Mouse (Mus musculus): ENCODE measurements at regions not wholly inside any gene's neighbourhood (a gene's known extent, or its start where the extent isn't known, plus 50 kb on each side); places are given as distances from the start of the nearest gene placed in this dataset.

- H3K4me3 ChIP-seq (replicated peaks; ENCODE audit: extremely low read depth, low read depth, low read length), result no peak overlapping the region
- no peaks in the 10 kb centered on the region; the same call in 1 of the 2 replicates for H3K4me1 ChIP-seq (ENCODE audit: control insufficient read depth, insufficient read depth, low read length)
- DNase-seq, result no peak
- no peak for TF ChIP-seq POLR2A (IDR thresholded peaks at IDR 0.05; ENCODE audit: borderline replicate concordance, extremely low read depth, low read depth, low read length)
- peak; percentile 46; the same call in 1 of the 2 replicates for TF ChIP-seq CTCF (IDR thresholded peaks at IDR 0.05; ENCODE audit: insufficient read depth, low read length)
- WGBS, result 5% methylated on average over 2 of the region's 2 CpGs
Measured at GRCm38 (mm10) chr2:137732410-137732809, 524.0 kb upstream of the Btbd3 start.

- DNase-seq, result no peak
- H3K4me3 ChIP-seq (replicated peaks; ENCODE audit: extremely low read depth, low read depth, low read length), result no peak overlapping the region
- WGBS, result 91% methylated on average over 12 of the region's 12 CpGs
Measured at GRCm38 (mm10) chr2:137730472-137730931, 525.9 kb upstream of the Btbd3 start.

GRCm38 (mm10) chr2:137729871-137730270 is 526.5 kb upstream of the Btbd3 start:
- no peak overlapping the region for H3K4me3 ChIP-seq (replicated peaks; ENCODE audit: extremely low read depth, low read depth, low read length)
- TF ChIP-seq CTCF (IDR thresholded peaks at IDR 0.05; ENCODE audit: insufficient read depth, low read length) (no peak), POLR2A (IDR thresholded peaks at IDR 0.05; ENCODE audit: borderline replicate concordance, extremely low read depth, low read depth, low read length) (no peak)
- H3K4me1 ChIP-seq (ENCODE audit: control insufficient read depth, insufficient read depth, low read length), result no peaks in the 10 kb centered on the region; the same call in 1 of the 2 replicates
- WGBS, result 90% methylated on average over 6 of the region's 6 CpGs
- DNase-seq, result no peak

More at GRCm38 (mm10) chr2:137730472-137730931, 525.9 kb upstream of the Btbd3 start:
- no peaks in the 10 kb centered on the region; the same call in 1 of the 2 replicates for H3K4me1 ChIP-seq (ENCODE audit: control insufficient read depth, insufficient read depth, low read length)
- TF ChIP-seq CTCF (IDR thresholded peaks at IDR 0.05; ENCODE audit: insufficient read depth, low read length) (no peak), POLR2A (IDR thresholded peaks at IDR 0.05; ENCODE audit: borderline replicate concordance, extremely low read depth, low read depth, low read length) (no peak)

- no peaks in the 10 kb centered on the region; the same call in 1 of the 2 replicates for H3K4me1 ChIP-seq (ENCODE audit: control insufficient read depth, insufficient read depth, low read length)
- no peak overlapping the region for H3K4me3 ChIP-seq (replicated peaks; ENCODE audit: extremely low read depth, low read depth, low read length)
- TF ChIP-seq POLR2A (IDR thresholded peaks at IDR 0.05; ENCODE audit: borderline replicate concordance, extremely low read depth, low read depth, low read length) (no peak), CTCF (IDR thresholded peaks at IDR 0.05; ENCODE audit: insufficient read depth, low read length) (no peak)
- 28% methylated on average over 4 of the region's 4 CpGs for WGBS
- DNase-seq, result no peak
Measured at GRCm38 (mm10) chr2:137729207-137729606, 527.2 kb upstream of the Btbd3 start.

GRCm38 (mm10) chr2:137723651-137724050 is 532.7 kb upstream of the Btbd3 start:
- H3K4me3 ChIP-seq (replicated peaks; ENCODE audit: extremely low read depth, low read depth, low read length), result no peak overlapping the region
- TF ChIP-seq POLR2A (IDR thresholded peaks at IDR 0.05; ENCODE audit: borderline replicate concordance, extremely low read depth, low read depth, low read length) (no peak), CTCF (IDR thresholded peaks at IDR 0.05; ENCODE audit: insufficient read depth, low read length) (no peak)
- no peaks in the 10 kb centered on the region for H3K4me1 ChIP-seq (ENCODE audit: control insufficient read depth, insufficient read depth, low read length)
- 97% methylated on average over 1 of the region's 1 CpGs for WGBS
- no peak for DNase-seq

GRCm38 (mm10) chr2:137721767-137722424 is 534.5 kb upstream of the Btbd3 start:
- 73% methylated on average over 7 of the region's 7 CpGs for WGBS
- no peak overlapping the region for H3K4me3 ChIP-seq (replicated peaks; ENCODE audit: extremely low read depth, low read depth, low read length)
- TF ChIP-seq POLR2A (IDR thresholded peaks at IDR 0.05; ENCODE audit: borderline replicate concordance, extremely low read depth, low read depth, low read length) (no peak), CTCF (IDR thresholded peaks at IDR 0.05; ENCODE audit: insufficient read depth, low read length) (no peak)

GRCm38 (mm10) chr2:137715891-137716290 is 540.5 kb upstream of the Btbd3 start:
- no peak for DNase-seq
- no peaks in the 10 kb centered on the region for H3K4me1 ChIP-seq (ENCODE audit: control insufficient read depth, insufficient read depth, low read length)
- WGBS, result 79% methylated on average over 2 of the region's 2 CpGs
- TF ChIP-seq POLR2A (IDR thresholded peaks at IDR 0.05; ENCODE audit: borderline replicate concordance, extremely low read depth, low read depth, low read length) (no peak), CTCF (IDR thresholded peaks at IDR 0.05; ENCODE audit: insufficient read depth, low read length) (no peak)
- H3K4me3 ChIP-seq (replicated peaks; ENCODE audit: extremely low read depth, low read depth, low read length), result no peak overlapping the region

More at GRCm38 (mm10) chr2:137721767-137722424, 534.5 kb upstream of the Btbd3 start:
- H3K4me1 ChIP-seq (ENCODE audit: control insufficient read depth, insufficient read depth, low read length), result no peaks in the 10 kb centered on the region
- no peak for DNase-seq

- TF ChIP-seq CTCF (IDR thresholded peaks at IDR 0.05; ENCODE audit: insufficient read depth, low read length) (no peak), POLR2A (IDR thresholded peaks at IDR 0.05; ENCODE audit: borderline replicate concordance, extremely low read depth, low read depth, low read length) (no peak)
- Histone ChIP-seq H3K4me3 (replicated peaks; ENCODE audit: extremely low read depth, low read depth, low read length) (no peak overlapping the region), H3K4me1 (ENCODE audit: control insufficient read depth, insufficient read depth, low read length) (no peaks in the 10 kb centered on the region)
- WGBS, result 25% methylated on average over 4 of the region's 4 CpGs
- DNase-seq, result no peak
Measured at GRCm38 (mm10) chr2:137706528-137706988, 549.8 kb upstream of the Btbd3 start.

GRCm38 (mm10) chr2:137705724-137706422 is 550.5 kb upstream of the Btbd3 start:
- no peak for DNase-seq
- no peaks in the 10 kb centered on the region for H3K4me1 ChIP-seq (ENCODE audit: control insufficient read depth, insufficient read depth, low read length)
- no peak overlapping the region for H3K4me3 ChIP-seq (replicated peaks; ENCODE audit: extremely low read depth, low read depth, low read length)
- WGBS, result 60% methylated on average over 14 of the region's 14 CpGs
- no peak for TF ChIP-seq POLR2A (IDR thresholded peaks at IDR 0.05; ENCODE audit: borderline replicate concordance, extremely low read depth, low read depth, low read length)
- TF ChIP-seq CTCF (IDR thresholded peaks at IDR 0.05; ENCODE audit: insufficient read depth, low read length), result no peak

Measured in lung, adult 2 months (tissue).